Mouse (Mus musculus) gastrocnemius, adult 8-10 months (tissue): ENCODE results near the gene Vmn1r126. TPM values are rescaled to one million over a fixed set of nuclear protein-coding genes. Genes with fewer than 3 reads are reported as not detected.
"Not testable (repeated sequence)": the region's sequence is repeated elsewhere in the genome, so short reads cannot be mapped to it uniquely, and the experiment has no call there.

Source experiments
- DNase-seq, 2 experiments: peaks; one replicate each; pipeline ENCODE4 v3.0.0; 2022; ENCODE audit warnings: low spot score in 2 of 2
- total RNA-seq, 4 experiments: library from RNA; stranded (reverse); gene quantifications; 2 replicates each; pipeline ENCODE4 v1.2.4; 2022

Vmn1r126 gene
- total RNA-seq: not detected

DNA sequence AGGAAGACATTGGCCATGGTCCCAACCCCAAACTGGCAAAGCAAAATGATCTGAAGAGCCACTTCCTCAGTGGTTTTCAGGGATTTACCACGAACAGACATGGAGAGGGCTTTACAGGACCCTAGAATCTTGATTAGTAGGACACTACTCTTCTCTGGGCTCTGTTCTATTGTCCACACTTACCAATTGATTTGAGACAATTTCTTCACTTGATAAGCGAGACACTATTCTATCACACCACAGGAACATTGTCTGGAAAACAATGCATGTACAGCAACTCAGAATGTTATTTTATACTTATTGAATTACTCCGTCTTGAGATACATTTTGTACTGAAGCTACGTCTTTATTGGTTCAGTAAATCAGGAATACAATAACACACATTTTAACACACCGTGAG, at the start of gene Vmn1r126:
Gene Vmn1r126, minus strand, starts transcription at position 101 of the 400 bp plus-strand sequence.
- not testable (repeated sequence) for DNase-seq

DNA sequence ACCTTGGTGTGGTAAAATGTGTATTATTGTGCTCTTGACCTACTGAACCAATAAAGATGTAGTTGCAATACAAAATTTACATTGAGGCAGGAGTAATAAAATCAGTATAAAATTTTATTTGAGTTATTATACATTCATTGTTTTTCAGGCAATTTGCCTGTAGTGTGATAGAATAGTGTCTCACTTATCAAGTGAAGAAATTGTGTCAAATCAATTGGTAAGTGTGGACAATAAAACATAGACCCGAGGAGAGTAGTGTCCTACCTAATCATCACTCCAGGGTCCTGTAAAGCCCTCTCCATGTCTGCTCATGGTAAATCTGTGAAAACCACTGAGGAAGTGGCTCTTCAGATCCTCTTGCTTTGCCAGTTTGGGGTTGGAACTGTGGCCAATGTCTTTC, 47.8 kb upstream of the Vmn1r126 start, which contains the start of gene Vmn1r128:
Gene Vmn1r128, plus strand, starts transcription at position 301 of the 400 bp plus-strand sequence.
- not testable (repeated sequence) for DNase-seq

DNA sequence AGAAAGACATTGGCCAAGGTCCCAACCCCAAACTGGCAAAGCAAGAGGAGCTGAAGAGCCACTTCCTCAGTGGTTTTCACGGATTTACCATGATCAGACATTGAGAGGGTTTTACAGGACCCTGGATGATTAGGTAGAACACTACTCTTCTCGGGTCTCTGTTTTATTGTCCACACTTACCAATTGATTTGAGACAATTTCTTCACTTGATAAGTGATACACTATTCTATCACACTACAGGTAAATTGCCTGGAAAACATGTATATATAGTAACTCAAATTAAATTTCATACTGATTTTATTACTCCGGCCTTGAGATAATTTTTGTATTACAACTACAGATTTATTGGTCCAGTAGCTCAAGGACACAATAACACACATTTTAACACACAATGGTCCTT, 18.5 kb upstream of the Vmn1r126 start, which contains the start of gene Vmn1r127:
Gene Vmn1r127, minus strand, starts transcription at position 101 of the 400 bp plus-strand sequence.
- not testable (repeated sequence) for DNase-seq

- DNase-seq: not testable (repeated sequence)
These were observed 29.4 kb downstream of the Vmn1r126 start, which contains the start of gene Vmn1r125 for GRCm38 (mm10) chr7:21271879-21272278. Gene Vmn1r125 (plus strand): TSS chr7:21272179.

DNA sequence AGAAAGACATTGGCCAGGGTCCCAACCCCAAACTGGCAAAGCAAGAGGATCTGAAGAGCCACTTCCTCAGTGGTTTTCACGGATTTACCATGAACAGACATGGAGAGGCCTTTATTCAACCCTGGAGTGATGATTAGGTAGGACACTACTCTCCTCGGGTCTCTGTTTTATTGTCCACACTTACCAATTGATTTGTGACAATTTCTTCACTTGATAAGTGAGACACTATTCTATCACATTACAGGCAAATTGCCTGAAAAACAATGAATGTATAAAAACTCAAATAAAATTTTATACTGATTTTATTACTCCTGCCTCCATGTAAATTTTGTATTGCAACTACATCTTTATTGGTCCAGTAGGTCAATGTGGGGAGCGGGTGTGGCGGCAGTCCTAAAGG, 40.8 kb downstream of the Vmn1r126 start, which contains the start of gene Vmn1r124:
Gene Vmn1r124, minus strand, starts transcription at position 101 of the 400 bp plus-strand sequence.
- not testable (repeated sequence) for DNase-seq

Other genes with a start within 250 kb of the Vmn1r126 start
- gene Vmn1r120, start 247.7 kb downstream of the Vmn1r126 start, total RNA-seq: not detected
- not detected for gene Vmn1r121, start 203.0 kb downstream of the Vmn1r126 start, total RNA-seq
- gene Vmn1r122, start 167.3 kb downstream of the Vmn1r126 start, total RNA-seq: not detected
- not detected for gene Vmn1r123, start 139.3 kb downstream of the Vmn1r126 start, total RNA-seq
- not detected for gene Gm5157, start 111.0 kb downstream of the Vmn1r126 start, total RNA-seq
- not detected for gene Vmn1r124, start 40.9 kb downstream of the Vmn1r126 start, total RNA-seq
- gene Vmn1r125, start 29.3 kb downstream of the Vmn1r126 start, total RNA-seq: not detected
- not detected for gene Vmn1r127, start 18.4 kb upstream of the Vmn1r126 start, total RNA-seq
- gene Vmn1r128, start 47.9 kb upstream of the Vmn1r126 start, total RNA-seq: not detected
- not detected for gene Vmn1r129, start 59.8 kb upstream of the Vmn1r126 start, total RNA-seq
- not detected for gene Gm6882, start 131.3 kb upstream of the Vmn1r126 start, total RNA-seq
- gene Vmn1r130, start 210.3 kb upstream of the Vmn1r126 start, total RNA-seq: not detected
- gene Vmn1r131, start 244.6 kb upstream of the Vmn1r126 start, total RNA-seq: not detected